Mouse (Mus musculus) lung, adult 2 months (tissue): Measurements from ENCODE around the gene Mrpl48.

Experiments used
- CTCF ChIP-seq: fragments of 200-500 bp; IDR thresholded peaks from 2 replicates; pipeline ENCODE4 v1.5.1; 2011; ENCODE audit warnings: mild to moderate bottlenecking, low read length, control low read depth; ENCODE audit not compliant: insufficient read depth
- POLR2A ChIP-seq: fragments of 200-500 bp; IDR thresholded peaks from 2 replicates; pipeline ENCODE4 v1.6.1; 2011; ENCODE audit warnings: low read depth, mild to moderate bottlenecking, control low read depth, low read length, borderline replicate concordance; ENCODE audit errors: extremely low read depth

DNA sequence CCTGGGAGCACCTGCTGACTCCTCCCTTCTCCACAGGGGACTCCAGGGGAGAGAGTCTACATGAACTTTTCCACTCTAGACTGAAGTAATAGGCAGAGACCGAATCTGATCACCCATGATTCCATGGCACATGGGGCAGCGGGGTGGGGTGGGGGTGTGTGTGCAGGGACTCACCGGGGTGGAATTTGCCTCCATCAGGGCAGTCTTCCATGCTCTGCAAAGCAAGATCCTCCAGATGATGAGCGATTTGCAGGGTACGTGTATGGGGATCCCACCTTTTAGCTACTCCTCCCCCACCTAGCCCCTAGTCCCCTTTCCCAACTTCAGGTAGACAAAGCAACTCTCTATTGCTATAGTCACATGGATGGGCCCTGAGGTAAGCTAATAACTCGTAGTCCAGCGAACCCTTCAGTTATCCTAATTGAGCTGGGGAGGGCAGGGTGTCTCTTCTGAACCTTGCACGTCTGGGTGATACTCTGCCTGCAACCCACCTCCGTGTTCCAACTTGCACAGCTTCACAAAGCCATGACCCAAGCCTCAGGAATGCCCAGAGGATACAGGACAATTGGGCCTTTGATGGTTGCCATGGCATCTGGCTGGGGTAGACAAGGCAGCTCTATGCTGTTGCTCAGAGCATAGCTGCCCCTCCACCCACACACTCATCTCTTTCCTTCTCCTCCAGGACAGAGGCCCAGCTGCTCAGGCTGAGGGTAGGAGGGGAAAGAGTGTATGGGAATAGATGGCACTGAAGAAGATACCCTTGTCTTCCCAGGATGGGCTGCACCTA, 45.6 kb upstream of the Mrpl48 start:
- TF ChIP-seq POLR2A = no peak
- no peak for TF ChIP-seq CTCF
